Mouse (Mus musculus) lung, postnatal 0 days (tissue): ENCODE measurements around the gene Tcirg1.

Experiments used
- CTCF ChIP-seq: IDR thresholded peaks from 2 replicates; pipeline ENCODE4 v1.5.1; 2016; ENCODE audit warnings: antibody characterized with exemption, mild to moderate bottlenecking
- EP300 ChIP-seq: IDR thresholded peaks from 2 replicates; pipeline ENCODE4 v1.6.1; 2016; ENCODE audit warnings: antibody characterized with exemption, mild to moderate bottlenecking, control low read depth

DNA sequence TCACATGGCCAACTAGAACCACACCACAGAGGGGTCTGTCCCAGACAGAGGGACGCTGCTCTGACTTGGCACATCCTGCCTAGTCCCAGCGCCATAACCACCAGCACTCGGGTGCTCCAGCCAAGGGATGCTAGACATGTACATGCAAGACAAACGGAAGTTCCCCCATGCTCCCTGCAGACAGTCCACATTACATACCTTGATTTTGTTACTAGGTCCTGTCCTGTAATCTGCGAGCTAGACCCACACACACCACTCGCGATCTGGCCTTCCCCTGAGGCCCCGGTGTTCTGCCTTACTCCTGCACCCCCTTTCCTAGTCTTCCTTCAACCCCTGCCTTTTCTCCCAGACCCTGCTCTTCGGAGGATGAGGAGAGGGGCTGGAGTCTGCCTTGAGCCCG, 607 bp downstream of the Tcirg1 start:
- TF ChIP-seq CTCF = no peak
- no peak for TF ChIP-seq EP300
